ENCODE assay signal across 9 mouse cellular contexts in the genomic region with DNA sequence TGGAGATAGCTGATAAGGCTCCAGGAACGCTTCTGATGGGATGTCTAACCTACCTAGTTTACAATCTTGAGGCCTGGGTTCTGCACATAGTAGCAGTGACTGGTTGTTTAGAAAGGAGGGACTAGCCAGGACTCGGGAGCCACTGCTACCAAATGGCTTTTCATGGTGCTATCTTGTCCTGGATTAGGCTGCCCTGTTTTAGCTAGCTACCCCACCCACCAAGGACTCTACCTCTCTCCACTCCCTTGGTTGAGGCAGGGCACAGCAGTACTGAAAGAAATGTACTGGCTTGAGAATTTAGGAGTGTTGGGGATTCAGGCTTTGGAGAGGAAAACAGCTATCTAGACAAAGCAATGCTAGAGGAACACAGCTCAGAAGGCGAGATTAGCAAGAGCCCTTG. TPM values are rescaled to one million over a fixed set of nuclear protein-coding genes. Genes with fewer than 3 reads are reported as not detected.
DNase-seq lines count a peak whose midpoint lies in the region; ATAC-seq and TF ChIP-seq lines count a peak whose summit lies in the region.
"Had no signal": no experiment of that assay in that cellular context is flagged by ENCODE, and none has a peak within 500 bp of the region (broad histone marks: within the 10 kb centered on the region; RNA-seq: fewer than 3 reads in every experiment).

No protein-coding gene starts in this region.

- no peaks in the 10 kb centered on the region for H3K36me3 ChIP-seq in lung, postnatal 0 days (ENCODE audit: insufficient read depth, low read length)
- H3K36me3 ChIP-seq in liver, embryonic 12.5 days: no peaks in the 10 kb centered on the region
- no peaks in the 10 kb centered on the region for H3K36me3 ChIP-seq in stomach, embryonic 16.5 days (ENCODE audit: control insufficient read depth, insufficient read depth, low read length)

- no peak overlapping the region for H3K9ac ChIP-seq in lung, postnatal 0 days (replicated peaks; ENCODE audit: low read depth)
- 0 out of 2 replicates have a peak overlapping the region, but pooled peaks have one; percentile 13 for H3K9ac ChIP-seq in liver, embryonic 12.5 days
- H3K9ac ChIP-seq in stomach, embryonic 16.5 days (ENCODE audit: low read length): peak overlapping the region; percentile 72

- no peaks in the 10 kb centered on the region for H3K9me3 ChIP-seq in lung, postnatal 0 days (ENCODE audit: low read length)
- H3K9me3 ChIP-seq in liver, embryonic 12.5 days (replicated peaks): no peaks in the 10 kb centered on the region
- no peaks in the 10 kb centered on the region for H3K9me3 ChIP-seq in stomach, embryonic 16.5 days (replicated peaks; ENCODE audit: control insufficient read depth, low read length)

- H3K27me3 ChIP-seq in lung, postnatal 0 days (replicated peaks; ENCODE audit: insufficient read depth, low read length): no peaks in the 10 kb centered on the region
- peaks cover 39% of the 10 kb centered on the region for H3K27me3 ChIP-seq in liver, embryonic 12.5 days (replicated peaks)
- no peaks in the 10 kb centered on the region for H3K27me3 ChIP-seq in stomach, embryonic 16.5 days (ENCODE audit: control insufficient read depth, insufficient read depth, low read length)

- 52% methylated on average over 3 of the region's 3 CpGs for WGBS in lung, postnatal 0 days
- 44% methylated on average over 3 of the region's 3 CpGs for WGBS in liver, embryonic 12.5 days (ENCODE audit: insufficient replicate concordance)
- 53% methylated on average over 3 of the region's 3 CpGs for WGBS in stomach, embryonic 16.5 days

- TF ChIP-seq CTCF in lung, postnatal 0 days (IDR thresholded peaks at IDR 0.05): no peak

- DNase-seq in adrenal gland, postnatal 10 days: peak; percentile 26
- DNase-seq in adrenal gland, adult 8-10 months: no peak
- DNase-seq in lung, postnatal 0 days (ENCODE audit: low spot score): no peak
- no peak for DNase-seq in lung, postnatal 36 days
- no peak for DNase-seq in adrenal gland, postnatal 36 days
- no peak for DNase-seq in left cerebral cortex, adult 18-20 months (ENCODE audit: low spot score in 2 of 2)

- H3K4me2 ChIP-seq in lung, postnatal 0 days (replicated peaks; ENCODE audit: low read depth, low read length): peak overlapping the region; percentile 76
- peak overlapping the region; percentile 28; the same call in 1 of the 2 replicates for H3K4me2 ChIP-seq in liver, embryonic 12.5 days
- peak overlapping the region; percentile 64 for H3K4me2 ChIP-seq in stomach, embryonic 16.5 days (ENCODE audit: low read depth, low read length)

- H3K4me1 ChIP-seq in lung, postnatal 0 days (ENCODE audit: insufficient read depth, low read depth, low read length): no peaks in the 10 kb centered on the region; the same call in 1 of the 2 replicates
- H3K4me1 ChIP-seq in liver, embryonic 12.5 days: no peaks in the 10 kb centered on the region
- H3K4me1 ChIP-seq in stomach, embryonic 16.5 days (ENCODE audit: control insufficient read depth, insufficient read depth, low read length): peaks cover 20% of the 10 kb centered on the region

- TF ChIP-seq EP300 in lung, postnatal 0 days (IDR thresholded peaks at IDR 0.05): no peak

- no peak for ATAC-seq in lung, postnatal 0 days
- ATAC-seq in liver, embryonic 12.5 days: no peak
- no peak for ATAC-seq in stomach, embryonic 16.5 days (ENCODE audit: insufficient read depth, low FRiP score)

- peak overlapping the region; percentile 49; the same call in 1 of the 2 replicates for H3K4me3 ChIP-seq in lung, postnatal 0 days (ENCODE audit: low read depth, low read length)
- peak overlapping the region; percentile 43 for H3K4me3 ChIP-seq in liver, embryonic 12.5 days
- H3K4me3 ChIP-seq in stomach, embryonic 16.5 days (replicated peaks; ENCODE audit: low read length): peak overlapping the region; percentile 57

- no peak overlapping the region for H3K27ac ChIP-seq in lung, postnatal 0 days (ENCODE audit: low read length)
- H3K27ac ChIP-seq in liver, embryonic 12.5 days: no peak overlapping the region
- H3K27ac ChIP-seq in stomach, embryonic 16.5 days (ENCODE audit: low read length): peak overlapping the region; percentile 15; the same call in 1 of the 2 replicates

RNA-seq across cellular contexts. Expression of a gene that starts 57.0 kb away (rescaled TPM):
- 1 to 10 TPM; 2.5 to 3.0 TPM for total RNA-seq in adrenal gland, postnatal 10 days (2021)
- total RNA-seq in adrenal gland, adult 8-10 months (2022): under 1 TPM in 1 of 4 experiments, not detected in 3; 0.46 TPM
- polyA plus RNA-seq in lung, postnatal 0 days (2015; fragmentation: Nextera tagmentation; extraction: Ambion mirVana): not detected in 2 replicates
- polyA plus RNA-seq in liver, embryonic 12.5 days (2016; fragmentation: Nextera tagmentation; extraction: Ambion mirVana): 0.10 and 0.25 TPM in 2 replicates
- 0.32 and 0.53 TPM in 2 replicates for polyA plus RNA-seq in stomach, embryonic 16.5 days (2015; fragmentation: Nextera tagmentation; extraction: Ambion mirVana)
- under 1 TPM in 1 of 2 experiments, not detected in 1; 0.33 TPM for total RNA-seq in adrenal gland, postnatal 36 days (2021)
- total RNA-seq in left cerebral cortex, adult 18-20 months (2021): not detected
- total RNA-seq: left cerebral cortex, postnatal 10 days had no signal
